In the genomic region with DNA sequence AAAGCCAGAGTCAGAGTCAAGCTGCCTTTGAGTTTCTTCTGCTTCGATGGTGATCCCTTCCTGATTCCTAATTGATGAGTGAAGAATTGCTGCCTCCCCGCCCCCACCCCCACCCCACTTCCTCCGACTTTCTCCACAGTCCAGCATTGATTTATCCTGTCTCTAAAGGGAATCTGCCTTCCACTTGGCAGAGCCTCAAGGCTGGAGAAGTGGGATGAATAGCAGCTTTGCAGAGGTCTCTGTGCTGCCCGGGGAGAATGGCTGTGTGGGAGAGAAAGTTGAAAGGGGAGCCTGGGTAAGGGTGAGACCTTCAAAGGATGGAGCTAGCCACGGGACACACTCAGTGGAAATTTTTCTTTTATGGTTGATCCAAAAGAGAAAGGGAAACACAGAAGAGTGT, we compare ENCODE assay signal across 22 mouse cellular contexts. TPM values are rescaled to one million over a fixed set of nuclear protein-coding genes. Genes with fewer than 3 reads are reported as not detected.
DNase-seq lines count a peak whose midpoint lies in the region; ATAC-seq and TF ChIP-seq lines count a peak whose summit lies in the region.
"Had no signal": no experiment of that assay in that cellular context is flagged by ENCODE, and none has a peak within 500 bp of the region (broad histone marks: within the 10 kb centered on the region; RNA-seq: fewer than 3 reads in every experiment).

No protein-coding gene starts in this region.

- TF ChIP-seq CTCF in hindbrain, postnatal 0 days (IDR thresholded peaks at IDR 0.05; ENCODE audit: low read depth) = no peak

- no peak for ATAC-seq in hindbrain, postnatal 0 days
- no peak for ATAC-seq in hindbrain, embryonic 11.5 days (ENCODE audit: low FRiP score)
- peak; percentile 34; the same call in 1 of the 2 replicates for ATAC-seq in neural tube, embryonic 14.5 days (ENCODE audit: low read depth)
- peak; percentile 61 for ATAC-seq in neural tube, embryonic 15.5 days (ENCODE audit: low FRiP score)
- ATAC-seq: CD4-positive, CD25-positive, alpha-beta regulatory T cell, adult 4 months; forebrain, embryonic 13.5 days; forebrain, postnatal 0 days had no signal

- no peaks in the 10 kb centered on the region for H3K27me3 ChIP-seq in hindbrain, postnatal 0 days (ENCODE audit: insufficient read depth, low read length)
- H3K27me3 ChIP-seq in hindbrain, embryonic 11.5 days (ENCODE audit: control insufficient read depth, insufficient read depth, low read length) = no peaks in the 10 kb centered on the region
- H3K27me3 ChIP-seq in neural tube, embryonic 14.5 days (ENCODE audit: control insufficient read depth, insufficient read depth, low read length) = no peaks in the 10 kb centered on the region
- H3K27me3 ChIP-seq in neural tube, embryonic 15.5 days (replicated peaks) = no peaks in the 10 kb centered on the region
- H3K27me3 ChIP-seq: forebrain, embryonic 13.5 days; hindbrain, embryonic 15.5 days had no signal

- peak; percentile 44 to 83 for DNase-seq in adrenal gland, adult (ENCODE audit: inconsistent age in 2 of 2, low spot score in 1 of 2)
- DNase-seq in adrenal gland, postnatal 4 days (ENCODE audit: low spot score in 2 of 2) = no peak
- DNase-seq in hindbrain, postnatal 0 days (ENCODE audit: low spot score) = peak; percentile 40
- DNase-seq in hindbrain, embryonic 11.5 days (ENCODE audit: low spot score) = no peak
- no peak for DNase-seq in neural tube, embryonic 10.5 days (ENCODE audit: extremely low spot score, low spot score)
- no peak for DNase-seq in spleen, postnatal 14 days (ENCODE audit: low spot score in 2 of 2)
- DNase-seq: B cell, adult 2 months; cerebellum, adult 18-20 months; cerebellum, adult 9-11 months; cerebellum, postnatal 36 days; forebrain, postnatal 0 days; gastrocnemius, postnatal 14 days; heart, postnatal 10 days; kidney, adult 11 months had no signal

- no peaks in the 10 kb centered on the region for H3K9me3 ChIP-seq in hindbrain, postnatal 0 days (ENCODE audit: low read length)
- no peaks in the 10 kb centered on the region for H3K9me3 ChIP-seq in hindbrain, embryonic 11.5 days (ENCODE audit: control insufficient read depth, low read length)
- no peaks in the 10 kb centered on the region for H3K9me3 ChIP-seq in neural tube, embryonic 14.5 days (ENCODE audit: control insufficient read depth, low read length)
- 0 out of 2 replicates have a peak, but pooled peaks cover 3% of the 10 kb centered on the region for H3K9me3 ChIP-seq in neural tube, embryonic 15.5 days (replicated peaks)
- H3K9me3 ChIP-seq: embryonic facial prominence, embryonic 10.5 days; forebrain, embryonic 13.5 days; heart, embryonic 10.5 days; hindbrain, embryonic 15.5 days had no signal

- H3K4me2 ChIP-seq in hindbrain, postnatal 0 days (ENCODE audit: low read depth, low read length) = no peak overlapping the region
- H3K4me2 ChIP-seq in hindbrain, embryonic 11.5 days (replicated peaks; ENCODE audit: low read depth, low read length) = no peak overlapping the region
- no peak overlapping the region for H3K4me2 ChIP-seq in neural tube, embryonic 14.5 days (ENCODE audit: low read depth, low read length)
- H3K4me2 ChIP-seq in neural tube, embryonic 15.5 days = no peak overlapping the region
- H3K4me2 ChIP-seq: forebrain, embryonic 13.5 days; hindbrain, embryonic 15.5 days had no signal

- WGBS in hindbrain, postnatal 0 days = 28% methylated on average over 5 of the region's 5 CpGs
- WGBS in hindbrain, embryonic 11.5 days = 44% methylated on average over 5 of the region's 5 CpGs
- 28% methylated on average over 5 of the region's 5 CpGs for WGBS in neural tube, embryonic 14.5 days
- WGBS in neural tube, embryonic 15.5 days = 29% methylated on average over 5 of the region's 5 CpGs

- H3K4me1 ChIP-seq in hindbrain, postnatal 0 days (ENCODE audit: insufficient read depth, low read length) = peaks cover 10% of the 10 kb centered on the region
- H3K4me1 ChIP-seq in hindbrain, embryonic 11.5 days (replicated peaks; ENCODE audit: control insufficient read depth, insufficient read depth, low read length) = no peaks in the 10 kb centered on the region
- H3K4me1 ChIP-seq in neural tube, embryonic 14.5 days (ENCODE audit: control insufficient read depth, insufficient read depth, low read length) = no peaks in the 10 kb centered on the region
- peaks cover 24% of the 10 kb centered on the region for H3K4me1 ChIP-seq in neural tube, embryonic 15.5 days

- H3K36me3 ChIP-seq in hindbrain, postnatal 0 days (ENCODE audit: insufficient read depth, low read length) = no peaks in the 10 kb centered on the region
- no peaks in the 10 kb centered on the region for H3K36me3 ChIP-seq in hindbrain, embryonic 11.5 days (ENCODE audit: control insufficient read depth, insufficient read depth, low read length)
- H3K36me3 ChIP-seq in neural tube, embryonic 14.5 days (ENCODE audit: control insufficient read depth, insufficient read depth, low read length) = no peaks in the 10 kb centered on the region
- no peaks in the 10 kb centered on the region for H3K36me3 ChIP-seq in neural tube, embryonic 15.5 days
- H3K36me3 ChIP-seq: embryonic facial prominence, embryonic 10.5 days; G1E; heart, embryonic 10.5 days; hindbrain, embryonic 15.5 days had no signal

- H3K27ac ChIP-seq in hindbrain, postnatal 0 days = no peak overlapping the region
- H3K27ac ChIP-seq in hindbrain, embryonic 11.5 days (ENCODE audit: low read depth, low read length) = no peak overlapping the region
- no peak overlapping the region for H3K27ac ChIP-seq in neural tube, embryonic 14.5 days (ENCODE audit: low read depth, low read length)
- H3K27ac ChIP-seq in neural tube, embryonic 15.5 days (replicated peaks) = peak overlapping the region; percentile 45; the same call in 1 of the 2 replicates
- H3K27ac ChIP-seq: embryonic facial prominence, embryonic 10.5 days; forebrain, embryonic 13.5 days; heart, embryonic 10.5 days; hindbrain, embryonic 15.5 days had no signal

- no peak overlapping the region for H3K4me3 ChIP-seq in hindbrain, postnatal 0 days (ENCODE audit: low read length)
- H3K4me3 ChIP-seq in hindbrain, embryonic 11.5 days (ENCODE audit: low read depth, low read length) = no peak overlapping the region
- no peak overlapping the region for H3K4me3 ChIP-seq in neural tube, embryonic 14.5 days (ENCODE audit: low read depth, low read length)
- no peak overlapping the region for H3K4me3 ChIP-seq in neural tube, embryonic 15.5 days (replicated peaks)
- H3K4me3 ChIP-seq: embryonic facial prominence, embryonic 10.5 days; forebrain, embryonic 13.5 days; heart, embryonic 10.5 days; hindbrain, embryonic 15.5 days had no signal

- H3K9ac ChIP-seq in hindbrain, postnatal 0 days (replicated peaks; ENCODE audit: low read length) = no peak overlapping the region
- no peak overlapping the region for H3K9ac ChIP-seq in hindbrain, embryonic 11.5 days (ENCODE audit: low read depth, low read length)
- no peak overlapping the region for H3K9ac ChIP-seq in neural tube, embryonic 14.5 days (replicated peaks; ENCODE audit: low read depth, low read length)
- no peak overlapping the region for H3K9ac ChIP-seq in neural tube, embryonic 15.5 days (replicated peaks)
- H3K9ac ChIP-seq: forebrain, embryonic 13.5 days; forebrain, postnatal 0 days; hindbrain, embryonic 15.5 days had no signal

RNA-seq across cellular contexts. Expression of a gene that starts 18.9 kb away (rescaled TPM):
- total RNA-seq in adrenal gland, postnatal 4 days (2021) = 10 to 100 TPM; 94.6 to 95.7 TPM
- total RNA-seq in hindbrain, postnatal 0 days (2014; rRNA removed) = 27.5 and 30.0 TPM in 2 replicates
- 57.2 and 59.4 TPM in 2 replicates for polyA plus RNA-seq in hindbrain, postnatal 0 days (2015; fragmentation: Nextera tagmentation; extraction: Ambion mirVana)
- polyA plus RNA-seq in hindbrain, embryonic 11.5 days (2014; fragmentation: Nextera tagmentation; extraction: Ambion mirVana) = 3.3 and 3.8 TPM in 2 replicates
- polyA plus RNA-seq in neural tube, embryonic 14.5 days (2014; fragmentation: Nextera tagmentation; extraction: Ambion mirVana) = 18.4 and 23.2 TPM in 2 replicates
- polyA plus RNA-seq in neural tube, embryonic 15.5 days (2015; fragmentation: Nextera tagmentation; extraction: Ambion mirVana) = 17.3 and 18.1 TPM in 2 replicates
- polyA plus RNA-seq: G1E had no signal

Comparison
In these comparisons a context has a peak if more than half of its experiments do, and no peak if none do; other contexts are left out.
1. DNase-seq: peak in adrenal gland, adult (2 of 2) and hindbrain, postnatal 0 days (single experiment); none in adrenal gland, postnatal 4 days (0 of 2), hindbrain, embryonic 11.5 days (single experiment), neural tube, embryonic 10.5 days (single experiment) and spleen, postnatal 14 days (0 of 2).
2. ATAC-seq: peak in neural tube, embryonic 14.5 days (single experiment) and neural tube, embryonic 15.5 days (single experiment); none in hindbrain, postnatal 0 days (single experiment) and hindbrain, embryonic 11.5 days (single experiment).